Mouse (Mus musculus): ENCODE results near the gene Tsc22d4.
"Not testable (repeated sequence)": the region's sequence is repeated elsewhere in the genome, so short reads cannot be mapped to it uniquely, and the experiment has no call there.

Tsc22d4 gene
- long read RNA-seq, experiment 1, transcript Tsc22d4-202 (5 exons, 3,983 nt) = major isoform, 7 of 17 reads
- long read RNA-seq, experiment 1, partial matches to known transcripts = 4 of 17 reads
- long read RNA-seq, experiment 1, other reads (novel, unspliced or antisense) = 6 of 17 reads
- long read RNA-seq, experiment 2, transcript Tsc22d4-202 (5 exons, 3,983 nt) = major isoform, 5 of 15 reads
- long read RNA-seq, experiment 2, partial matches to known transcripts = 6 of 15 reads
- long read RNA-seq, experiment 2, other reads (novel, unspliced or antisense) = 4 of 15 reads

- intact Hi-C loops (cut with DNase I) = loop anchor here (5.0 kb wide), 1 partner anchor 58 kb away; no protein-coding TSS in a partner anchor
Observed at GRCm38 (mm10) chr5:137745214-137746171, at the start of gene Tsc22d4. TSS of gene Tsc22d4 (plus strand) at chr5:137745730.

GRCm38 (mm10) chr5:137695930-137696329 lies 49.6 kb upstream of the Tsc22d4 start:
- intact Hi-C loops (cut with DNase I) = no loop called here

GRCm38 (mm10) chr5:137699080-137699479 lies 46.5 kb upstream of the Tsc22d4 start:
- intact Hi-C loops (cut with DNase I) = no loop called here

GRCm38 (mm10) chr5:137699850-137700249 lies 45.7 kb upstream of the Tsc22d4 start:
- intact Hi-C loops (cut with DNase I) = no loop called here

GRCm38 (mm10) chr5:137705242-137705641 lies 40.3 kb upstream of the Tsc22d4 start:
- intact Hi-C loops (cut with DNase I) = no loop called here

- intact Hi-C loops (cut with DNase I) = no loop called here
Observed at GRCm38 (mm10) chr5:137706913-137707633, 38.5 kb upstream of the Tsc22d4 start.

- intact Hi-C loops (cut with DNase I) = no loop called here
Observed at GRCm38 (mm10) chr5:137713454-137713853, 32.1 kb upstream of the Tsc22d4 start.

GRCm38 (mm10) chr5:137715685-137716084 lies 29.8 kb upstream of the Tsc22d4 start:
- intact Hi-C loops (cut with DNase I) = loop anchor here (5.0 kb wide), 1 partner anchor 43 kb away; no protein-coding TSS in a partner anchor

GRCm38 (mm10) chr5:137718020-137718790 lies 27.3 kb upstream of the Tsc22d4 start:
- intact Hi-C loops (cut with DNase I) = loop anchor here (5.0 kb wide), 1 partner anchor 46 kb away; no protein-coding TSS in a partner anchor

GRCm38 (mm10) chr5:137719088-137719487 lies 26.4 kb upstream of the Tsc22d4 start:
- intact Hi-C loops (cut with DNase I) = loop anchor here (5.0 kb wide), 1 partner anchor 47 kb away; no protein-coding TSS in a partner anchor

GRCm38 (mm10) chr5:137720558-137721164 lies 24.9 kb upstream of the Tsc22d4 start:
- intact Hi-C loops (cut with DNase I) = not testable (repeated sequence)

- intact Hi-C loops (cut with DNase I) = no loop called here
Observed at GRCm38 (mm10) chr5:137723840-137724239, 21.7 kb upstream of the Tsc22d4 start.

- intact Hi-C loops (cut with DNase I) = no loop called here
Observed at GRCm38 (mm10) chr5:137726767-137727166, 18.8 kb upstream of the Tsc22d4 start.

GRCm38 (mm10) chr5:137733638-137734288 lies 11.8 kb upstream of the Tsc22d4 start:
- intact Hi-C loops (cut with DNase I) = no loop called here

GRCm38 (mm10) chr5:137734289-137735061 lies 11.1 kb upstream of the Tsc22d4 start:
- intact Hi-C loops (cut with DNase I) = no loop called here

GRCm38 (mm10) chr5:137737400-137737940 lies 8.1 kb upstream of the Tsc22d4 start:
- intact Hi-C loops (cut with DNase I) = no loop called here

- intact Hi-C loops (cut with DNase I) = no loop called here
Observed at GRCm38 (mm10) chr5:137738516-137738915, 7.0 kb upstream of the Tsc22d4 start.

GRCm38 (mm10) chr5:137739471-137739870 lies 6.1 kb upstream of the Tsc22d4 start:
- intact Hi-C loops (cut with DNase I) = no loop called here
